Mouse (Mus musculus) ES-Bruce4 (cell line): Measurements from ENCODE around the gene Gm10277. TPM values are rescaled to one million over a fixed set of nuclear protein-coding genes. Genes with fewer than 3 reads are reported as not detected.

ENCODE experiments used
- H3K27ac ChIP-seq: 2 replicates; pipeline ENCODE4 v1.5.1; 2012; ENCODE audit warnings: low read length, inconsistent platforms; ENCODE audit not compliant: insufficient read depth
- H3K27me3 ChIP-seq: 2 replicates; pipeline ENCODE4 v1.6.1; 2012; ENCODE audit warnings: mild to moderate bottlenecking, low read length, inconsistent platforms; ENCODE audit not compliant: control insufficient read depth, poor library complexity, insufficient read depth, severe bottlenecking
- H3K36me3 ChIP-seq: 2 replicates; pipeline ENCODE4 v1.6.1; 2012; ENCODE audit warnings: inconsistent platforms, mild to moderate bottlenecking, low read length, moderate library complexity; ENCODE audit not compliant: control insufficient read depth, poor library complexity, insufficient read depth, severe bottlenecking
- H3K4me1 ChIP-seq: one replicate; pipeline ENCODE4 v1.8.1; 2011; ENCODE audit warnings: low read length; ENCODE audit not compliant: control insufficient read depth, insufficient read depth
- H3K4me3 ChIP-seq: 2 replicates; pipeline ENCODE4 v1.5.1; 2011; ENCODE audit warnings: low read depth, mild to moderate bottlenecking, low read length
- H3K9ac ChIP-seq: 2 replicates; pipeline ENCODE4 v1.6.1; 2012; ENCODE audit warnings: low read depth, mild to moderate bottlenecking, inconsistent platforms; ENCODE audit not compliant: poor library complexity, severe bottlenecking
- H3K9me3 ChIP-seq: replicated peaks from 2 replicates; pipeline ENCODE4 v1.6.1; 2012; ENCODE audit warnings: mild to moderate bottlenecking, low read length, inconsistent platforms; ENCODE audit not compliant: control insufficient read depth, poor library complexity, insufficient read depth, severe bottlenecking
- CTCF ChIP-seq: IDR thresholded peaks from one replicate; pipeline ENCODE4 v1.8.1; 2011; ENCODE audit warnings: low read depth, low read length
- EP300 ChIP-seq: IDR thresholded peaks from 2 replicates; pipeline ENCODE4 v1.6.1; 2011; ENCODE audit warnings: low read depth, low read length; ENCODE audit not compliant: insufficient read depth
- POLR2A ChIP-seq: IDR thresholded peaks from one replicate; pipeline ENCODE4 v1.8.1; 2011; ENCODE audit warnings: low read length; ENCODE audit not compliant: insufficient read depth
- polyA plus RNA-seq: library from polyadenylated mRNA; stranded (reverse); fragments of >200 nt; gene quantifications from 2 replicates; pipeline ENCODE4 v1.2.4, GENCODE M21; 2011; ENCODE audit warnings: low read depth; ENCODE audit not compliant: missing spikeins, insufficient read depth, insufficient read length

Gene Gm10277
- polyA plus RNA-seq, 1 experiment = not detected

- no peaks in the 10 kb centered on the region for H3K27me3 ChIP-seq
- no peak for TF ChIP-seq EP300
- no peak for TF ChIP-seq POLR2A
- no peak for TF ChIP-seq CTCF
- 0 out of 2 replicates have a peak overlapping the region, but pooled peaks have one; percentile 8 for H3K9ac ChIP-seq
Measured at GRCm38 (mm10) chr11:77783211-77783746, 4.3 kb downstream of the Gm10277 start.

GRCm38 (mm10) chr11:77782104-77782815 lies 5.3 kb downstream of the Gm10277 start:
- H3K9ac ChIP-seq = no peak overlapping the region
- no peak for TF ChIP-seq POLR2A
- TF ChIP-seq CTCF = no peak
- TF ChIP-seq EP300 = no peak
- no peak overlapping the region for H3K4me3 ChIP-seq

More at GRCm38 (mm10) chr11:77783211-77783746, 4.3 kb downstream of the Gm10277 start:
- H3K27ac ChIP-seq = peak overlapping the region; percentile 39
- H3K9me3 ChIP-seq = no peaks in the 10 kb centered on the region
- H3K36me3 ChIP-seq = 0 out of 2 replicates have a peak, but pooled peaks cover 1% of the 10 kb centered on the region
- H3K4me1 ChIP-seq = peaks cover 20% of the 10 kb centered on the region
- no peak overlapping the region for H3K4me3 ChIP-seq

GRCm38 (mm10) chr11:77781088-77781487 lies 6.5 kb downstream of the Gm10277 start:
- no peak overlapping the region for H3K9ac ChIP-seq
- H3K4me3 ChIP-seq = no peak overlapping the region
- H3K27me3 ChIP-seq = no peaks in the 10 kb centered on the region
- no peaks in the 10 kb centered on the region for H3K9me3 ChIP-seq
- H3K27ac ChIP-seq = no peak overlapping the region
- TF ChIP-seq POLR2A = no peak
- TF ChIP-seq EP300 = no peak
- TF ChIP-seq CTCF = no peak
- peaks cover 10% of the 10 kb centered on the region for H3K36me3 ChIP-seq
- H3K4me1 ChIP-seq = peaks cover 22% of the 10 kb centered on the region

More at GRCm38 (mm10) chr11:77782104-77782815, 5.3 kb downstream of the Gm10277 start:
- Histone ChIP-seq H3K4me1 (peaks cover 24% of the 10 kb centered on the region), H3K27me3 (no peaks in the 10 kb centered on the region), H3K9me3 (no peaks in the 10 kb centered on the region), H3K27ac (no peak overlapping the region), H3K36me3 (peaks cover 10% of the 10 kb centered on the region)

GRCm38 (mm10) chr11:77779240-77779639 lies 8.3 kb downstream of the Gm10277 start:
- Histone ChIP-seq H3K36me3 (peaks cover 10% of the 10 kb centered on the region), H3K9me3 (no peaks in the 10 kb centered on the region), H3K9ac (no peak overlapping the region), H3K27ac (no peak overlapping the region), H3K4me1 (peaks cover 16% of the 10 kb centered on the region), H3K27me3 (no peaks in the 10 kb centered on the region), H3K4me3 (no peak overlapping the region)
- TF ChIP-seq CTCF = no peak
- no peak for TF ChIP-seq EP300
- TF ChIP-seq POLR2A = no peak

GRCm38 (mm10) chr11:77777937-77778336 lies 9.6 kb downstream of the Gm10277 start:
- no peak overlapping the region for H3K27ac ChIP-seq
- no peaks in the 10 kb centered on the region for H3K27me3 ChIP-seq
- H3K9ac ChIP-seq = no peak overlapping the region
- H3K4me3 ChIP-seq = no peak overlapping the region
- H3K4me1 ChIP-seq = peaks cover 6% of the 10 kb centered on the region
- H3K36me3 ChIP-seq = peaks cover 10% of the 10 kb centered on the region
- no peaks in the 10 kb centered on the region for H3K9me3 ChIP-seq
- no peak for TF ChIP-seq POLR2A
- TF ChIP-seq CTCF = no peak
- no peak for TF ChIP-seq EP300

- no peak overlapping the region for H3K9ac ChIP-seq
- H3K36me3 ChIP-seq = peaks cover 10% of the 10 kb centered on the region
- H3K4me1 ChIP-seq = peaks cover 5% of the 10 kb centered on the region
- no peak for TF ChIP-seq CTCF
- TF ChIP-seq POLR2A = no peak
- TF ChIP-seq EP300 = no peak
- no peak overlapping the region for H3K4me3 ChIP-seq
- no peak overlapping the region for H3K27ac ChIP-seq
- H3K27me3 ChIP-seq = no peaks in the 10 kb centered on the region
- no peaks in the 10 kb centered on the region for H3K9me3 ChIP-seq
Measured at GRCm38 (mm10) chr11:77777436-77777835, 10.1 kb downstream of the Gm10277 start.
